ENCODE assay signal across 15 mouse cellular contexts in genomic region chr6:85223498-85224150, GRCm38 (mm10). TPM values are rescaled to one million over a fixed set of nuclear protein-coding genes. Genes with fewer than 3 reads are reported as not detected.
DNase-seq lines count a peak whose midpoint lies in the region; ATAC-seq and TF ChIP-seq lines count a peak whose summit lies in the region.
"Had no signal": no experiment of that assay in that cellular context is flagged by ENCODE, and none has a peak within 500 bp of the region (broad histone marks: within the 10 kb centered on the region; RNA-seq: fewer than 3 reads in every experiment).

No protein-coding gene starts in this region.

- ATAC-seq in hindbrain, embryonic 11.5 days (ENCODE audit: low FRiP score), result peak; percentile 38; the same call in 1 of the 2 replicates
- no peak for ATAC-seq in hindbrain, postnatal 0 days
- ATAC-seq in embryonic facial prominence, embryonic 14.5 days (ENCODE audit: low read depth), result no peak
- ATAC-seq in midbrain, embryonic 16.5 days, result no peak
- ATAC-seq: intestine, embryonic 15.5 days had no signal

- no peaks in the 10 kb centered on the region for H3K36me3 ChIP-seq in hindbrain, embryonic 11.5 days (ENCODE audit: control insufficient read depth, insufficient read depth, low read length)
- H3K36me3 ChIP-seq in hindbrain, postnatal 0 days (ENCODE audit: insufficient read depth, low read length), result no peaks in the 10 kb centered on the region
- H3K36me3 ChIP-seq in embryonic facial prominence, embryonic 14.5 days (ENCODE audit: control insufficient read depth, insufficient read depth, low read length), result no peaks in the 10 kb centered on the region
- no peaks in the 10 kb centered on the region for H3K36me3 ChIP-seq in midbrain, embryonic 16.5 days (ENCODE audit: control insufficient read depth, insufficient read depth, low read length)
- H3K36me3 ChIP-seq: intestine, embryonic 15.5 days had no signal

- H3K27me3 ChIP-seq in hindbrain, embryonic 11.5 days (ENCODE audit: control insufficient read depth, insufficient read depth, low read length), result 0 out of 2 replicates have a peak, but pooled peaks cover 2% of the 10 kb centered on the region
- no peaks in the 10 kb centered on the region for H3K27me3 ChIP-seq in hindbrain, postnatal 0 days (ENCODE audit: insufficient read depth, low read length)
- no peaks in the 10 kb centered on the region for H3K27me3 ChIP-seq in embryonic facial prominence, embryonic 14.5 days (replicated peaks; ENCODE audit: control insufficient read depth, insufficient read depth, low read length)
- no peaks in the 10 kb centered on the region for H3K27me3 ChIP-seq in midbrain, embryonic 16.5 days (ENCODE audit: control insufficient read depth, insufficient read depth, low read depth, low read length)
- H3K27me3 ChIP-seq: intestine, embryonic 15.5 days had no signal

- 16% methylated on average over 14 of the region's 14 CpGs for WGBS in hindbrain, embryonic 11.5 days
- 39% methylated on average over 14 of the region's 14 CpGs for WGBS in hindbrain, postnatal 0 days
- 34% methylated on average over 12 of the region's 14 CpGs for WGBS in embryonic facial prominence, embryonic 14.5 days
- 43% methylated on average over 14 of the region's 14 CpGs for WGBS in midbrain, embryonic 16.5 days

- H3K4me3 ChIP-seq in hindbrain, embryonic 11.5 days (ENCODE audit: low read depth, low read length), result no peak overlapping the region
- no peak overlapping the region for H3K4me3 ChIP-seq in hindbrain, postnatal 0 days (ENCODE audit: low read length)
- H3K4me3 ChIP-seq in embryonic facial prominence, embryonic 14.5 days (ENCODE audit: low read depth, low read length), result no peak overlapping the region
- no peak overlapping the region for H3K4me3 ChIP-seq in midbrain, embryonic 16.5 days (ENCODE audit: low read depth, low read length)
- H3K4me3 ChIP-seq: intestine, embryonic 15.5 days had no signal

- H3K27ac ChIP-seq in hindbrain, embryonic 11.5 days (ENCODE audit: low read depth, low read length), result no peak overlapping the region
- H3K27ac ChIP-seq in hindbrain, postnatal 0 days, result no peak overlapping the region
- no peak overlapping the region for H3K27ac ChIP-seq in embryonic facial prominence, embryonic 14.5 days (replicated peaks; ENCODE audit: low read depth, low read length)
- H3K27ac ChIP-seq in midbrain, embryonic 16.5 days (ENCODE audit: low read length), result no peak overlapping the region
- H3K27ac ChIP-seq: intestine, embryonic 15.5 days; liver, embryonic 14.5 days had no signal

- no peaks in the 10 kb centered on the region; the same call in 1 of the 2 replicates for H3K4me1 ChIP-seq in hindbrain, embryonic 11.5 days (replicated peaks; ENCODE audit: control insufficient read depth, insufficient read depth, low read length)
- peaks cover 3% of the 10 kb centered on the region; the same call in 1 of the 2 replicates for H3K4me1 ChIP-seq in hindbrain, postnatal 0 days (ENCODE audit: insufficient read depth, low read length)
- peaks cover 9% of the 10 kb centered on the region for H3K4me1 ChIP-seq in embryonic facial prominence, embryonic 14.5 days (ENCODE audit: control insufficient read depth, insufficient read depth, low read length)
- no peaks in the 10 kb centered on the region for H3K4me1 ChIP-seq in midbrain, embryonic 16.5 days (ENCODE audit: control insufficient read depth, insufficient read depth, low read length)

- no peaks in the 10 kb centered on the region for H3K9me3 ChIP-seq in hindbrain, embryonic 11.5 days (ENCODE audit: control insufficient read depth, low read length)
- no peaks in the 10 kb centered on the region for H3K9me3 ChIP-seq in hindbrain, postnatal 0 days (ENCODE audit: low read length)
- no peaks in the 10 kb centered on the region for H3K9me3 ChIP-seq in embryonic facial prominence, embryonic 14.5 days (ENCODE audit: control insufficient read depth, low read length)
- no peaks in the 10 kb centered on the region for H3K9me3 ChIP-seq in midbrain, embryonic 16.5 days (replicated peaks; ENCODE audit: control insufficient read depth, low read length, poor library complexity, severe bottlenecking)
- H3K9me3 ChIP-seq: intestine, embryonic 15.5 days had no signal

- no peak overlapping the region for H3K4me2 ChIP-seq in hindbrain, embryonic 11.5 days (replicated peaks; ENCODE audit: low read depth, low read length)
- H3K4me2 ChIP-seq in hindbrain, postnatal 0 days (ENCODE audit: low read depth, low read length), result no peak overlapping the region
- no peak overlapping the region for H3K4me2 ChIP-seq in embryonic facial prominence, embryonic 14.5 days (ENCODE audit: low read depth, low read length)
- H3K4me2 ChIP-seq in midbrain, embryonic 16.5 days (ENCODE audit: low read length), result no peak overlapping the region
- H3K4me2 ChIP-seq: heart, embryonic 11.5 days; intestine, embryonic 15.5 days had no signal

- no peak overlapping the region for H3K9ac ChIP-seq in hindbrain, embryonic 11.5 days (ENCODE audit: low read depth, low read length)
- no peak overlapping the region for H3K9ac ChIP-seq in hindbrain, postnatal 0 days (replicated peaks; ENCODE audit: low read length)
- 0 out of 2 replicates have a peak overlapping the region, but pooled peaks have one; percentile 14 for H3K9ac ChIP-seq in embryonic facial prominence, embryonic 14.5 days (ENCODE audit: low read depth, low read length)
- no peak overlapping the region for H3K9ac ChIP-seq in midbrain, embryonic 16.5 days (ENCODE audit: low read depth, low read length)
- H3K9ac ChIP-seq: intestine, embryonic 15.5 days; liver, embryonic 14.5 days had no signal

- TF ChIP-seq CTCF in hindbrain, postnatal 0 days (IDR thresholded peaks at IDR 0.05; ENCODE audit: low read depth), result no peak

- DNase-seq in hindbrain, embryonic 11.5 days (ENCODE audit: low spot score), result peak; percentile 44
- DNase-seq in hindbrain, postnatal 0 days (ENCODE audit: low spot score), result no peak
- DNase-seq in cerebellum, adult 8-10 months, result peak; percentile 16
- no peak for DNase-seq in embryonic facial prominence, embryonic 14.5 days (ENCODE audit: low spot score)
- DNase-seq in yolk sac, embryonic 10.5 days (ENCODE audit: low spot score), result peak; percentile 56
- DNase-seq in B cell, adult 2 months, result no peak
- no peak for DNase-seq in lung, postnatal 36 days
- DNase-seq: gastrocnemius, postnatal 10 days; heart, postnatal 36 days; lung, postnatal 4 days had no signal

RNA-seq across cellular contexts. Expression of gene Emx1, which starts 36.4 kb away (rescaled TPM):
- 0.13 TPM in 1 of 2 replicates, not detected in the other for polyA plus RNA-seq in hindbrain, embryonic 11.5 days (2014; fragmentation: Nextera tagmentation; extraction: Ambion mirVana)
- total RNA-seq in hindbrain, postnatal 0 days (2014; rRNA removed), result 0.52 and 0.61 TPM in 2 replicates
- polyA plus RNA-seq in hindbrain, postnatal 0 days (2015; fragmentation: Nextera tagmentation; extraction: Ambion mirVana), result 0.11 TPM in 1 of 2 replicates, not detected in the other
- polyA plus RNA-seq in embryonic facial prominence, embryonic 14.5 days (2014; fragmentation: Nextera tagmentation; extraction: Ambion mirVana), result 0.11 TPM in 1 of 2 replicates, not detected in the other
- 0.75 and 1.2 TPM in 2 replicates for polyA plus RNA-seq in midbrain, embryonic 16.5 days (2015; fragmentation: Nextera tagmentation; extraction: Ambion mirVana)
- total RNA-seq: gastrocnemius, postnatal 10 days; heart, postnatal 36 days had no signal
- polyA plus RNA-seq: heart, embryonic 11.5 days; intestine, embryonic 15.5 days; neural tube, embryonic 14.5 days had no signal

Comparison
In these comparisons a context has a peak if more than half of its experiments do, and no peak if none do; other contexts are left out.
1. DNase-seq: peak in hindbrain, embryonic 11.5 days (single experiment), cerebellum, adult 8-10 months (single experiment) and yolk sac, embryonic 10.5 days (single experiment); none in hindbrain, postnatal 0 days (single experiment), embryonic facial prominence, embryonic 14.5 days (single experiment), B cell, adult 2 months (0 of 2) and lung, postnatal 36 days (single experiment).